8 mouse cellular contexts compared by ENCODE assay signal in genomic region chr10:68137151-68137833, GRCm38 (mm10).
DNase-seq lines count a peak whose midpoint lies in the region; ATAC-seq lines count a peak whose summit lies in the region.

No protein-coding gene starts in this region.

- intact Hi-C loops in heart, postnatal 14 days (cut with DNase I), result no loop called here

- H3K9me3 ChIP-seq in heart, embryonic 12.5 days (replicated peaks), result no peaks in the 10 kb centered on the region
- H3K9me3 ChIP-seq in hindbrain, embryonic 12.5 days (replicated peaks), result no peaks in the 10 kb centered on the region
- 0 out of 2 replicates have a peak, but pooled peaks cover 5% of the 10 kb centered on the region for H3K9me3 ChIP-seq in midbrain, embryonic 13.5 days

- peaks cover 53% of the 10 kb centered on the region for H3K4me1 ChIP-seq in heart, embryonic 12.5 days (replicated peaks)
- H3K4me1 ChIP-seq in hindbrain, embryonic 12.5 days, result peaks cover 42% of the 10 kb centered on the region
- peaks cover 37% of the 10 kb centered on the region for H3K4me1 ChIP-seq in midbrain, embryonic 13.5 days (replicated peaks)

- peak overlapping the region; percentile 74 for H3K4me2 ChIP-seq in heart, embryonic 12.5 days
- H3K4me2 ChIP-seq in hindbrain, embryonic 12.5 days (replicated peaks), result peak overlapping the region; percentile 65
- peak overlapping the region; percentile 61 for H3K4me2 ChIP-seq in midbrain, embryonic 13.5 days (replicated peaks)

- peak overlapping the region; percentile 77; the same call in 1 of the 2 replicates for H3K9ac ChIP-seq in heart, embryonic 12.5 days
- no peak overlapping the region for H3K9ac ChIP-seq in hindbrain, embryonic 12.5 days
- H3K9ac ChIP-seq in midbrain, embryonic 13.5 days (replicated peaks), result no peak overlapping the region

- H3K4me3 ChIP-seq in heart, embryonic 12.5 days, result peak overlapping the region; percentile 54; the same call in 1 of the 2 replicates
- no peak overlapping the region for H3K4me3 ChIP-seq in hindbrain, embryonic 12.5 days
- H3K4me3 ChIP-seq in midbrain, embryonic 13.5 days (replicated peaks), result no peak overlapping the region

- H3K27me3 ChIP-seq in heart, embryonic 12.5 days (replicated peaks), result no peaks in the 10 kb centered on the region
- H3K27me3 ChIP-seq in hindbrain, embryonic 12.5 days, result no peaks in the 10 kb centered on the region
- H3K27me3 ChIP-seq in midbrain, embryonic 13.5 days, result no peaks in the 10 kb centered on the region

- 70% methylated on average over 11 of the region's 11 CpGs for WGBS in heart, embryonic 12.5 days
- 28% methylated on average over 11 of the region's 11 CpGs for WGBS in hindbrain, embryonic 12.5 days
- 25% methylated on average over 11 of the region's 11 CpGs for WGBS in midbrain, embryonic 13.5 days

- H3K27ac ChIP-seq in heart, embryonic 12.5 days (ENCODE audit: poor library complexity, severe bottlenecking), result peak overlapping the region; percentile 94
- peak overlapping the region; percentile 88 for H3K27ac ChIP-seq in hindbrain, embryonic 12.5 days
- peak overlapping the region; percentile 76 for H3K27ac ChIP-seq in midbrain, embryonic 13.5 days

- DNase-seq in heart, postnatal 14 days, result no peak
- DNase-seq in NIH3T3 (ENCODE audit: low read depth), result peak; percentile 38
- DNase-seq in layer of hippocampus, postnatal 25 days (ENCODE audit: extremely low spot score in 1 of 2, low spot score in 1 of 2), result no peak
- DNase-seq in thymus, postnatal 10 days (ENCODE audit: low spot score in 2 of 2), result no peak
- DNase-seq in ovary, postnatal 36 days (ENCODE audit: low spot score), result no peak

- H3K36me3 ChIP-seq in heart, embryonic 12.5 days, result peaks cover 19% of the 10 kb centered on the region
- H3K36me3 ChIP-seq in hindbrain, embryonic 12.5 days, result 0 out of 2 replicates have a peak, but pooled peaks cover 7% of the 10 kb centered on the region
- peaks cover 15% of the 10 kb centered on the region; the same call in 1 of the 2 replicates for H3K36me3 ChIP-seq in midbrain, embryonic 13.5 days

- no peak for ATAC-seq in heart, embryonic 12.5 days (ENCODE audit: insufficient number of reproducible peaks, low FRiP score)
- ATAC-seq in hindbrain, embryonic 12.5 days (ENCODE audit: low FRiP score), result peak; percentile 47; the same call in 1 of the 2 replicates
- ATAC-seq in midbrain, embryonic 13.5 days, result peak; percentile 50; the same call in 1 of the 2 replicates
